ENCODE assay signal across 18 mouse cellular contexts in genomic region chr7:99390559-99390958, GRCm38 (mm10). TPM values are rescaled to one million over a fixed set of nuclear protein-coding genes. Genes with fewer than 3 reads are reported as not detected.
DNase-seq lines count a peak whose midpoint lies in the region; ATAC-seq lines count a peak whose summit lies in the region.
"Had no signal": no experiment of that assay in that cellular context is flagged by ENCODE, and none has a peak within 500 bp of the region (broad histone marks: within the 10 kb centered on the region; RNA-seq: fewer than 3 reads in every experiment).

No protein-coding gene starts in this region.

- peak overlapping the region; percentile 85 for H3K27ac ChIP-seq in hindbrain, embryonic 10.5 days
- no peak overlapping the region for H3K27ac ChIP-seq in hindbrain, embryonic 16.5 days (ENCODE audit: low read depth, low read length)
- H3K27ac ChIP-seq in midbrain, embryonic 12.5 days (replicated peaks) = 0 out of 2 replicates have a peak overlapping the region, but pooled peaks have one; percentile 15
- no peak overlapping the region for H3K27ac ChIP-seq in midbrain, embryonic 16.5 days (ENCODE audit: low read length)
- H3K27ac ChIP-seq in limb, embryonic 12.5 days = peak overlapping the region; percentile 41; the same call in 1 of the 2 replicates
- H3K27ac ChIP-seq: embryonic facial prominence, embryonic 13.5 days; liver, embryonic 15.5 days had no signal

- no peaks in the 10 kb centered on the region for H3K9me3 ChIP-seq in hindbrain, embryonic 10.5 days
- H3K9me3 ChIP-seq in hindbrain, embryonic 16.5 days (ENCODE audit: control insufficient read depth, low read length) = no peaks in the 10 kb centered on the region
- H3K9me3 ChIP-seq in midbrain, embryonic 12.5 days = no peaks in the 10 kb centered on the region
- H3K9me3 ChIP-seq in midbrain, embryonic 16.5 days (replicated peaks; ENCODE audit: control insufficient read depth, low read length, poor library complexity, severe bottlenecking) = no peaks in the 10 kb centered on the region
- no peaks in the 10 kb centered on the region for H3K9me3 ChIP-seq in limb, embryonic 12.5 days
- H3K9me3 ChIP-seq: embryonic facial prominence, embryonic 13.5 days; liver, embryonic 15.5 days had no signal

- peaks cover 82% of the 10 kb centered on the region for H3K4me1 ChIP-seq in hindbrain, embryonic 10.5 days (replicated peaks)
- peaks cover 19% of the 10 kb centered on the region for H3K4me1 ChIP-seq in hindbrain, embryonic 16.5 days (ENCODE audit: control insufficient read depth, insufficient read depth, low read depth, low read length)
- peaks cover 30% of the 10 kb centered on the region for H3K4me1 ChIP-seq in midbrain, embryonic 12.5 days
- peaks cover 9% of the 10 kb centered on the region for H3K4me1 ChIP-seq in midbrain, embryonic 16.5 days (ENCODE audit: control insufficient read depth, insufficient read depth, low read length)
- H3K4me1 ChIP-seq in limb, embryonic 12.5 days (replicated peaks) = peaks cover 37% of the 10 kb centered on the region
- H3K4me1 ChIP-seq: liver, embryonic 15.5 days had no signal

- WGBS in hindbrain, embryonic 10.5 days = 30% methylated on average over 4 of the region's 4 CpGs
- WGBS in hindbrain, embryonic 16.5 days = 24% methylated on average over 4 of the region's 4 CpGs
- WGBS in midbrain, embryonic 12.5 days = 28% methylated on average over 4 of the region's 4 CpGs
- WGBS in midbrain, embryonic 16.5 days = 19% methylated on average over 4 of the region's 4 CpGs
- WGBS in limb, embryonic 12.5 days = 33% methylated on average over 4 of the region's 4 CpGs

- peak; percentile 31 for DNase-seq in cerebellum, adult 9-11 months
- DNase-seq in cerebellum, postnatal 14 days = no peak
- DNase-seq in hindbrain, embryonic 10.5 days (ENCODE audit: low spot score) = peak; percentile 43
- DNase-seq in adipocyte (ENCODE audit: low spot score) = no peak
- DNase-seq: cerebellum, adult 2 months; forebrain, postnatal 0 days; gastrocnemius, postnatal 14 days; kidney, adult 11 months; kidney, postnatal 36 days; thymus, postnatal 14 days had no signal

- ATAC-seq in hindbrain, embryonic 16.5 days = no peak
- no peak for ATAC-seq in midbrain, embryonic 12.5 days (ENCODE audit: low FRiP score, low read depth)
- ATAC-seq in midbrain, embryonic 16.5 days = no peak
- no peak for ATAC-seq in limb, embryonic 12.5 days (ENCODE audit: insufficient number of reproducible peaks, insufficient read depth, low FRiP score, low TSS enrichment, low read depth)
- ATAC-seq: forebrain, postnatal 0 days had no signal

- H3K27me3 ChIP-seq in hindbrain, embryonic 10.5 days (ENCODE audit: insufficient read depth, poor library complexity, severe bottlenecking) = no peaks in the 10 kb centered on the region
- no peaks in the 10 kb centered on the region for H3K27me3 ChIP-seq in hindbrain, embryonic 16.5 days (replicated peaks; ENCODE audit: control insufficient read depth, insufficient read depth, low read length)
- H3K27me3 ChIP-seq in midbrain, embryonic 12.5 days = no peaks in the 10 kb centered on the region
- no peaks in the 10 kb centered on the region for H3K27me3 ChIP-seq in midbrain, embryonic 16.5 days (ENCODE audit: control insufficient read depth, insufficient read depth, low read depth, low read length)
- no peaks in the 10 kb centered on the region for H3K27me3 ChIP-seq in limb, embryonic 12.5 days
- H3K27me3 ChIP-seq: CH12.LX; embryonic facial prominence, embryonic 13.5 days; liver, embryonic 15.5 days had no signal

- no peak overlapping the region for H3K4me3 ChIP-seq in hindbrain, embryonic 10.5 days
- no peak overlapping the region for H3K4me3 ChIP-seq in hindbrain, embryonic 16.5 days (ENCODE audit: low read length)
- no peak overlapping the region for H3K4me3 ChIP-seq in midbrain, embryonic 12.5 days
- H3K4me3 ChIP-seq in midbrain, embryonic 16.5 days (ENCODE audit: low read depth, low read length) = no peak overlapping the region
- H3K4me3 ChIP-seq in limb, embryonic 12.5 days (replicated peaks) = no peak overlapping the region
- H3K4me3 ChIP-seq: embryonic facial prominence, embryonic 13.5 days; liver, embryonic 15.5 days; myocyte had no signal

- no peak overlapping the region for H3K9ac ChIP-seq in hindbrain, embryonic 16.5 days (ENCODE audit: low read depth, low read length)
- no peak overlapping the region for H3K9ac ChIP-seq in midbrain, embryonic 12.5 days (replicated peaks)
- no peak overlapping the region for H3K9ac ChIP-seq in midbrain, embryonic 16.5 days (ENCODE audit: low read depth, low read length)
- no peak overlapping the region for H3K9ac ChIP-seq in limb, embryonic 12.5 days (replicated peaks)
- H3K9ac ChIP-seq: embryonic facial prominence, embryonic 13.5 days; forebrain, postnatal 0 days; liver, embryonic 15.5 days had no signal

- no peak overlapping the region for H3K4me2 ChIP-seq in hindbrain, embryonic 16.5 days (ENCODE audit: low read length)
- H3K4me2 ChIP-seq in midbrain, embryonic 12.5 days (replicated peaks) = no peak overlapping the region
- H3K4me2 ChIP-seq in midbrain, embryonic 16.5 days (ENCODE audit: low read length) = no peak overlapping the region
- no peak overlapping the region for H3K4me2 ChIP-seq in limb, embryonic 12.5 days
- H3K4me2 ChIP-seq: embryonic facial prominence, embryonic 13.5 days; liver, embryonic 15.5 days had no signal

- H3K36me3 ChIP-seq in hindbrain, embryonic 10.5 days = peaks cover 78% of the 10 kb centered on the region
- peaks cover 4% of the 10 kb centered on the region for H3K36me3 ChIP-seq in hindbrain, embryonic 16.5 days (ENCODE audit: control insufficient read depth, insufficient read depth, low read length)
- H3K36me3 ChIP-seq in midbrain, embryonic 12.5 days = peaks cover 52% of the 10 kb centered on the region
- H3K36me3 ChIP-seq in midbrain, embryonic 16.5 days (ENCODE audit: control insufficient read depth, insufficient read depth, low read length) = peaks cover 18% of the 10 kb centered on the region
- H3K36me3 ChIP-seq in limb, embryonic 12.5 days = peaks cover 13% of the 10 kb centered on the region; the same call in 1 of the 2 replicates
- H3K36me3 ChIP-seq: liver, embryonic 15.5 days had no signal

RNA-seq across cellular contexts. Expression of gene Gdpd5, which starts 9.3 kb away (rescaled TPM):
- 33.8 and 43.8 TPM in 2 replicates for polyA plus RNA-seq in hindbrain, embryonic 10.5 days (2016; fragmentation: Nextera tagmentation; extraction: Ambion mirVana)
- 36.9 and 43.8 TPM in 2 replicates for polyA plus RNA-seq in hindbrain, embryonic 16.5 days (2015; fragmentation: Nextera tagmentation; extraction: Ambion mirVana)
- 32.7 and 32.9 TPM in 2 replicates for polyA plus RNA-seq in midbrain, embryonic 12.5 days (2016; fragmentation: Nextera tagmentation; extraction: Ambion mirVana)
- polyA plus RNA-seq in midbrain, embryonic 16.5 days (2015; fragmentation: Nextera tagmentation; extraction: Ambion mirVana) = 45.0 and 55.6 TPM in 2 replicates
- polyA plus RNA-seq in limb, embryonic 12.5 days (2016; fragmentation: Nextera tagmentation; extraction: Ambion mirVana) = 11.2 and 12.2 TPM in 2 replicates

RNA-seq across cellular contexts. Expression of gene Serpinh1, which starts 37.5 kb away (rescaled TPM):
- 861 and 996 TPM in 2 replicates for polyA plus RNA-seq in hindbrain, embryonic 10.5 days (2016; fragmentation: Nextera tagmentation; extraction: Ambion mirVana)
- polyA plus RNA-seq in hindbrain, embryonic 16.5 days (2015; fragmentation: Nextera tagmentation; extraction: Ambion mirVana) = 261 and 355 TPM in 2 replicates
- 475 and 557 TPM in 2 replicates for polyA plus RNA-seq in midbrain, embryonic 12.5 days (2016; fragmentation: Nextera tagmentation; extraction: Ambion mirVana)
- 185 and 203 TPM in 2 replicates for polyA plus RNA-seq in midbrain, embryonic 16.5 days (2015; fragmentation: Nextera tagmentation; extraction: Ambion mirVana)
- polyA plus RNA-seq in limb, embryonic 12.5 days (2016; fragmentation: Nextera tagmentation; extraction: Ambion mirVana) = 1,189 and 1,266 TPM in 2 replicates

Comparison
In these comparisons a context has a peak if more than half of its experiments do, and no peak if none do; other contexts are left out.
1. DNase-seq: peak in cerebellum, adult 9-11 months (single experiment) and hindbrain, embryonic 10.5 days (single experiment); none in cerebellum, postnatal 14 days (0 of 2) and adipocyte (single experiment).
2. H3K27ac ChIP-seq: peak in hindbrain, embryonic 10.5 days (single experiment), midbrain, embryonic 12.5 days (single experiment) and limb, embryonic 12.5 days (single experiment); none in hindbrain, embryonic 16.5 days (single experiment) and midbrain, embryonic 16.5 days (single experiment).